Mouse (Mus musculus) left cerebral cortex, postnatal 10 days (tissue): ENCODE measurements at regions not wholly inside any gene's neighbourhood (a gene's known extent, or its start where the extent isn't known, plus 50 kb on each side); places are given as distances from the start of the nearest gene placed in this dataset.
"Not testable (repeated sequence)": the region's sequence is repeated elsewhere in the genome, so short reads cannot be mapped to it uniquely, and the experiment has no call there.

Source experiments
- DNase-seq, 2 experiments: peaks; one replicate each; pipeline ENCODE4 v3.0.0; 2021 to 2022; ENCODE audit warnings: low spot score in 2 of 2, mixed read lengths in 1 of 2; ENCODE audit errors: extremely low spot score in 1 of 2
- intact Hi-C: fragments of 180-260 bp; cut with DNase I; formaldehyde crosslinking; loops from one replicate; pipeline ENCODE4 v1.15.1; 2025

- intact Hi-C loops = no loop called here
- no peak for DNase-seq
These were observed 339.8 kb upstream of the Rgs17 start for GRCm38 (mm10) chr10:6262029-6262428.

- intact Hi-C loops = no loop called here
- DNase-seq = no peak
These were observed 343.5 kb upstream of the Rgs17 start for GRCm38 (mm10) chr10:6265662-6266061.

GRCm38 (mm10) chr10:6291388-6291787 is 369.2 kb upstream of the Rgs17 start:
- intact Hi-C loops = no loop called here
- no peak for DNase-seq

GRCm38 (mm10) chr10:6296621-6297020 is 374.4 kb upstream of the Rgs17 start:
- intact Hi-C loops = no loop called here
- DNase-seq = peak; percentile 32 to 36

- intact Hi-C loops = no loop called here
- no peak for DNase-seq
These were observed 375.6 kb upstream of the Rgs17 start for GRCm38 (mm10) chr10:6297796-6298195.

GRCm38 (mm10) chr10:6298682-6299081 is 376.5 kb upstream of the Rgs17 start:
- intact Hi-C loops = no loop called here
- no peak for DNase-seq

- DNase-seq = no peak
- intact Hi-C loops = no loop called here
These were observed 379.3 kb upstream of the Rgs17 start for GRCm38 (mm10) chr10:6301514-6301913.

GRCm38 (mm10) chr10:6309351-6309750 is 387.2 kb upstream of the Rgs17 start:
- intact Hi-C loops = no loop called here
- DNase-seq = no peak

GRCm38 (mm10) chr10:6341572-6341971 is 416.7 kb upstream of the Oprm1 start:
- intact Hi-C loops = loop anchor here (5.0 kb wide), 1 partner anchor 51 kb away; no protein-coding TSS in a partner anchor
- no peak for DNase-seq

GRCm38 (mm10) chr10:6349216-6349615 is 409.1 kb upstream of the Oprm1 start:
- DNase-seq, intact Hi-C loops: not testable (repeated sequence)

- DNase-seq = no peak
- intact Hi-C loops = no loop called here
These were observed 392.1 kb upstream of the Oprm1 start for GRCm38 (mm10) chr10:6366182-6366581.

- DNase-seq = no peak
These were observed 386.6 kb upstream of the Oprm1 start for GRCm38 (mm10) chr10:6371666-6372065.

GRCm38 (mm10) chr10:6417336-6418105 is 340.8 kb upstream of the Oprm1 start:
- intact Hi-C loops, DNase-seq: not testable (repeated sequence)

More at GRCm38 (mm10) chr10:6371666-6372065, 386.6 kb upstream of the Oprm1 start:
- intact Hi-C loops = no loop called here

GRCm38 (mm10) chr10:6418234-6418633 is 340.1 kb upstream of the Oprm1 start:
- intact Hi-C loops, DNase-seq: not testable (repeated sequence)

- intact Hi-C loops = no loop called here
These were observed 292.5 kb upstream of the Oprm1 start for GRCm38 (mm10) chr10:6465824-6466223.

GRCm38 (mm10) chr10:6480350-6480749 is 278.0 kb upstream of the Oprm1 start:
- no peak for DNase-seq
- intact Hi-C loops = no loop called here

More at GRCm38 (mm10) chr10:6465824-6466223, 292.5 kb upstream of the Oprm1 start:
- no peak for DNase-seq

GRCm38 (mm10) chr10:6488605-6489004 is 269.7 kb upstream of the Oprm1 start:
- intact Hi-C loops = no loop called here

GRCm38 (mm10) chr10:6492694-6493093 is 265.6 kb upstream of the Oprm1 start:
- intact Hi-C loops = no loop called here
- no peak for DNase-seq

More at GRCm38 (mm10) chr10:6488605-6489004, 269.7 kb upstream of the Oprm1 start:
- no peak for DNase-seq

GRCm38 (mm10) chr10:6495081-6495480 is 263.2 kb upstream of the Oprm1 start:
- no peak for DNase-seq
- intact Hi-C loops = no loop called here

GRCm38 (mm10) chr10:6514269-6514668 is 244.0 kb upstream of the Oprm1 start:
- no peak for DNase-seq
- intact Hi-C loops = no loop called here

- intact Hi-C loops = no loop called here
These were observed 195.8 kb upstream of the Oprm1 start for GRCm38 (mm10) chr10:6562516-6562915.

More at GRCm38 (mm10) chr10:6562516-6562915, 195.8 kb upstream of the Oprm1 start:
- no peak for DNase-seq
